Mouse (Mus musculus): ENCODE data around the gene Gm20696. TPM values are rescaled to one million over a fixed set of nuclear protein-coding genes. Genes with fewer than 3 reads are reported as not detected.

Gene Gm20696
- polyA plus RNA-seq, 1 experiment from 2014 or later, result 2.7 TPM

DNA sequence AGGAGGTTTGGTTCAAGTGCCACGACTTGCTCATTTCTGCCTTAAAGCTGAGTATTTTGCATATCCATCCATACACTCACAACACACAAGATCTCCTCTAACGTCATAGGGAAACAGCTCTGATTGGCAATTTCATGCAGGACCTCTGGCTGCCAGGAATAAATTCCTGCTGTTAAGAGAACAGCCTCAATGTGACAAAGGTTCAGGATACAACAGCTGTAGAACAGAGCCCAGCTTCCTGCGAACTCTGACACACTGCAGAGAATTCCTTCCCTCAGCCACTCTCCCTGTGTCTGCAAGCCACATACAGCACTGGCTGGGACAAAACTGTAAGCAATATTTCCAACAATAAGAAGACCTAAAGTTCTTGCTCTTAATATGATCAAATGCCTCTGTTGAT, 351.9 kb downstream of the Gm20696 start:
- Histone ChIP-seq H3K4me3 (no peak overlapping the region), H3K27me3 (no peaks in the 10 kb centered on the region), H3K9me3 (no peaks in the 10 kb centered on the region), H3K36me3 (no peaks in the 10 kb centered on the region), H3K4me2 (no peak overlapping the region), H3K27ac (replicated peaks) (no peak overlapping the region), H3K4me1 (replicated peaks) (peaks cover 16% of the 10 kb centered on the region), H3K9ac (no peak overlapping the region)
- 58% methylated on average over 3 of the region's 3 CpGs for WGBS
- ATAC-seq (ENCODE audit: low read depth), result no peak

DNA sequence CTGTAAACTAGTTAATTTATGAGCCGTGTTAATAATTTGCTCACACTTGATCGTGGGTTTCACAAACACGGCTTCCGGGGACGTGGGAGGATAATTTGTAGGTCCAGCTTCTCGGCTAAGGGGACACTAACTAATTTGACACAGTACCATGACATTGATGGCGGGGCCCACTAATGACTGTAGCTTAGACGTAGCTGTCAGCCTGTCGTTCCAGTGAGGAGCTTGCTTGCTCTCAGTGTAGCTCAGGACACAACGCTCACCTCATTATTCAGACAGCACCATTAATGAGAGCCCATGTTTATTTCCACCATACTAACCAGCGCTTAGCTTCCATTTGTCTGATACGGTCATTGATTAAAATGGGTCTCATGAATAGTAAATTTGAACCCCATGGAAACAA, 356.1 kb downstream of the Gm20696 start:
- Histone ChIP-seq H3K4me1 (replicated peaks) (peaks cover 11% of the 10 kb centered on the region), H3K27ac (replicated peaks) (no peak overlapping the region), H3K36me3 (no peaks in the 10 kb centered on the region), H3K9ac (no peak overlapping the region), H3K9me3 (no peaks in the 10 kb centered on the region), H3K4me3 (no peak overlapping the region), H3K4me2 (no peak overlapping the region), H3K27me3 (no peaks in the 10 kb centered on the region)
- ATAC-seq (ENCODE audit: low read depth), result no peak
- 30% methylated on average over 12 of the region's 12 CpGs for WGBS

DNA sequence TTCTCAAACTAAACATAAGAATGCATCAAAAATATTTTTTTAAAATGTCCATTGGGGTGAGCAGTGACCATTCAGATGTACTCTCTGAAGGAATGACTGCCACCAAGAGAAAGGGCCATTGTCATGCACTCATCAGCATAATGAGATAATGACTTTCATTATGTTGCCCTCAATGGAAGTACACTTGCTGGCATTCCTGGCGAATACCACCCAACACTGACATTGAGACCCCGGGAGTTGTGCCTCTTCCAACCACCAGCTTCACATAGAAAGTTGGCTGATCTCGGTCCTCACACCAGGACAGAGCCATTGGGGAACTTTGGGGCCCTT, 356.5 kb downstream of the Gm20696 start:
- Histone ChIP-seq H3K4me2 (no peak overlapping the region), H3K36me3 (no peaks in the 10 kb centered on the region), H3K27ac (replicated peaks) (no peak overlapping the region), H3K27me3 (no peaks in the 10 kb centered on the region), H3K9me3 (no peaks in the 10 kb centered on the region), H3K4me3 (no peak overlapping the region), H3K4me1 (replicated peaks) (peaks cover 11% of the 10 kb centered on the region), H3K9ac (no peak overlapping the region)
- no peak for ATAC-seq (ENCODE audit: low read depth)
- WGBS, result 21% methylated on average over 3 of the region's 3 CpGs

DNA sequence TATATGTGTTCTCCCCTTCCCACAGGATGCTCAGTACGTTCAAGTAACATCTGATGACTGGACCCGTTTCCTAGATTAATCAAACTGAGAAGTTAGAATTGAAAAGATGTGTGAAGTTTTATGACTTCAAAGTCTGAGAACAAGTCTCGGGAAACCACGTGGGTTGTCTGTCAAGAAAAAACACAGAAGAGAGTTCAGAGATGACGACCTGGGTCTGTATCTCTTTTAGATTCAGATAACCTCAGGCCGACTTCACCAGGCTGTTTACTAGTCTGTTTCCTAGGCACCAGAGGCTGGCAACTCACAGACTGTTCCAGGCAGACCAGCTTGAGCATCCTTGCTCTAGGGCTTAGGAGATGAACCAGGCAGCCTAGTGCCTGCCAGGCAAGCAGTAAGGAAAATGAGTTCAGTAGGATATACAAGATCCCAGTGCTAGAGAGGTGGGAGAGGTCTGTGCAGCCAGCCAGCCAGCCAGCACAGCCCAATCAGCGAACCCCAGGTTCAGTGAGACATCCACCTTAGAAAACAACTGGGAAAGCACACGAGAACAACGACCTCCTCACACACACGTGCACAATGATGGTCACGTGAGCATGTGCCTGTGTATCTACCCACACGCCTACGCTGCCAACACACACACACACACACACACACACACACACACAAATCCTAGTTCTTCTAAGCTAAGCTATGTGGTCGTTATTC, 357.0 kb downstream of the Gm20696 start:
- 76% methylated on average over 14 of the region's 14 CpGs for WGBS
- H3K27ac ChIP-seq (replicated peaks), result no peak overlapping the region
- no peak overlapping the region for H3K9ac ChIP-seq
- H3K27me3 ChIP-seq, result no peaks in the 10 kb centered on the region
- no peak overlapping the region for H3K4me2 ChIP-seq
- no peaks in the 10 kb centered on the region for H3K36me3 ChIP-seq
- H3K4me3 ChIP-seq, result no peak overlapping the region
- peaks cover 11% of the 10 kb centered on the region for H3K4me1 ChIP-seq (replicated peaks)
- no peaks in the 10 kb centered on the region for H3K9me3 ChIP-seq
- no peak for ATAC-seq (ENCODE audit: low read depth)

- Histone ChIP-seq H3K4me3 (no peak overlapping the region), H3K4me2 (no peak overlapping the region), H3K27me3 (no peaks in the 10 kb centered on the region), H3K9ac (no peak overlapping the region), H3K9me3 (no peaks in the 10 kb centered on the region), H3K27ac (replicated peaks) (no peak overlapping the region), H3K36me3 (no peaks in the 10 kb centered on the region), H3K4me1 (replicated peaks) (peaks cover 8% of the 10 kb centered on the region)
- 96% methylated on average over 3 of the region's 3 CpGs for WGBS
- no peak for ATAC-seq (ENCODE audit: low read depth)
Observed at GRCm38 (mm10) chr6:99305751-99306150, 360.8 kb downstream of the Gm20696 start.

DNA sequence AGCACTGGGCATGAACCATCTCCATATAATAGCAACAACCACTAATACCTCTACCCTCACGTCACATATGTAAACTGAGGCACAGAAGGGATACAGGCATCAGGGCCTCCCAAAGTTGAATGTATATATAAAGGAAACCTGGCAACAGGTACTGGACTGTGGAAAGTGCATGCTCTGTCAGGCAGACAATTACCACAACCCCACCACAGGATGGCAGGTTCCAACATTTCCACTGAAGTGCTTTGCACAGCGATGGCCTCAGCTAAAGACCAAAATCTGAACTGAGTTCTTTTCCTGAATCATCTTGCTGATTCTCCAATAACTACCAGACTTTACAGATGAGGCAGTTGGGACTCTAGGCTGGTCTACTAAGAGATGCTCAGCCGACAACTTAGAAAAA, 361.4 kb downstream of the Gm20696 start:
- Histone ChIP-seq H3K27ac (replicated peaks) (no peak overlapping the region), H3K4me1 (replicated peaks) (peaks cover 3% of the 10 kb centered on the region; the same call in 1 of the 2 replicates), H3K36me3 (no peaks in the 10 kb centered on the region), H3K9ac (no peak overlapping the region), H3K4me2 (no peak overlapping the region), H3K27me3 (no peaks in the 10 kb centered on the region), H3K4me3 (no peak overlapping the region), H3K9me3 (no peaks in the 10 kb centered on the region)
- 97% methylated on average over 3 of the region's 3 CpGs for WGBS
- ATAC-seq (ENCODE audit: low read depth), result no peak

DNA sequence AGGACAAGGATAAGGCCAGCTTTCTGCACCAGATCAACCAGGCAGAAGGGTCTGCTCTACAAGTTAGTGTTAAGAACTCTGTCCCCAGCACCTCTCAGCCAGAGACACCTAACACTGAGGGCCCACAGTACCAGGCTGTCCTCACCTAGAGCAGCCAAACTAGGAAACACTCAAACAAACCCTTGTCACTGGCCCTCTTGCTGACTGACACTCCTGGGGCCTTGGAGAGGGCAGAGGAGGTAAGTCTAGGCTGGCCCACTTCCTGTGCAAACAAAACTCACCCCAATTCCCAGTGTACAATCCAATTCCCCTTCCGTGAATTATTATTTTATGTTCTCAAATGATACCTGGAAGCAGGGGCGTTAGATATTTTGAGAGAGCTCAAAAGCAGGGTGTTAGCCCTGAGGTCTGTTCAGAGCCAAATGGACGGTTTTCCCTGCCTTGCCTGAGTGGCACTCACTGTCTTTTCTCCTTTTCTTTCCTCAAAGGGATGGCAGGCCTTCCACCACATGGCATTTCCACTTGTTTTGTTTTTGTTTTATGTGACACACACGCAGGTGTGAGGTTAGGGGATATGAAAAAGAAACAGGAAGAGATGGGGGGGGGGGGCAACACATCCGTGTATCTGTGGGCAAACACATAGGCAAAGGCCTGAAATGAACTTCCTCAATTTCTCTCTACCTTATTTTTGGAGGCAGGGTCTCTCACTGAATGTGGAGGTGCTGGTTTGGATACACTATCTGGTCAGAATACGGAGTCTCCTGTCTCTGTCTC, 363.7 kb downstream of the Gm20696 start:
- ATAC-seq (ENCODE audit: low read depth), result no peak
- Histone ChIP-seq H3K4me1 (replicated peaks) (no peaks in the 10 kb centered on the region), H3K4me2 (no peak overlapping the region), H3K9ac (no peak overlapping the region), H3K27me3 (no peaks in the 10 kb centered on the region), H3K36me3 (no peaks in the 10 kb centered on the region), H3K9me3 (no peaks in the 10 kb centered on the region), H3K4me3 (no peak overlapping the region), H3K27ac (replicated peaks) (no peak overlapping the region)
- WGBS, result 92% methylated on average over 6 of the region's 6 CpGs

DNA sequence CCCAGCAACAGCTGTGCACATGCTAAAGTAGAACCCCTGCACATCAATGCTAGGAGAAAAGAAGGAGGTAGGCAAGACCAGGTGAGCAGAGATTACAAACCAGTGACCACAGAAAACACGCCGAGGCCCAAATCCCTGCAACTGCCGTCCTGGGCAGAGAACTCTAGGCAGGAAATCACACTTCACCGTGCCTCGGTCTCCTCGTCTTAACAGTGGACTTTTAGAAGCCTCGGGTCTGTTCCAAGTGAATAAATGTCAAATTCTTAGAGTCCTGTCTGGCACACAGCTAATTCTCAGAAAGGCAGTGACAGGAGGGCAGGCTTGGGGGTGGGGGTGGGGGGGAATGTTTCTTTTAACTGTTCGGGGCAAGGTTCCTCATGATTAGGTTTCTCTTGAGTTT, 364.7 kb downstream of the Gm20696 start:
- H3K36me3 ChIP-seq, result no peaks in the 10 kb centered on the region
- no peak overlapping the region for H3K4me2 ChIP-seq
- no peak for ATAC-seq (ENCODE audit: low read depth)
- no peaks in the 10 kb centered on the region for H3K27me3 ChIP-seq
- H3K4me3 ChIP-seq, result no peak overlapping the region
- H3K4me1 ChIP-seq (replicated peaks), result no peaks in the 10 kb centered on the region
- no peak overlapping the region for H3K9ac ChIP-seq
- no peak overlapping the region for H3K27ac ChIP-seq (replicated peaks)
- 88% methylated on average over 8 of the region's 8 CpGs for WGBS
- no peaks in the 10 kb centered on the region for H3K9me3 ChIP-seq

DNA sequence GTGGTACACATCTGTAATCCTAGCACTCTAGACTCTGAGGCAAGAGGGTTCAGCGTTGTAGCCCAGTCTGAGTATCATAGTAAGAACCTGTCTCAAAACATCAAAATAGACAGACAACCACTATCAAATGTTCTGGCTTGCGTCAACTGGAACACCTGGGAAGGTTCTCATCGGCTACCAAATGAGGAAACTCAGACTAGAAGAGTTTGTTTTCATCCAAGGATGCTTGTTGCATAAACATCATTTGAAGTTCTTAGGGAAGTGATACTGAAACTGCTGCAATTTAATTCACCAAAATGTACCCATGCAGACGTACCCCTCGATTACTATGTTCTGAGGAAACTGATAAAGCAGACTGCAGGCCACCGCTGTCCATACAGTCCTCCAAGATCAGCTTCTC, 366.4 kb downstream of the Gm20696 start:
- H3K27ac ChIP-seq (replicated peaks), result no peak overlapping the region
- 93% methylated on average over 6 of the region's 6 CpGs for WGBS
- H3K9me3 ChIP-seq, result no peaks in the 10 kb centered on the region
- no peaks in the 10 kb centered on the region for H3K27me3 ChIP-seq
- no peak overlapping the region for H3K4me3 ChIP-seq
- no peaks in the 10 kb centered on the region for H3K36me3 ChIP-seq
- ATAC-seq (ENCODE audit: low read depth), result no peak
- H3K4me1 ChIP-seq (replicated peaks), result no peaks in the 10 kb centered on the region
- H3K9ac ChIP-seq, result no peak overlapping the region
- no peak overlapping the region for H3K4me2 ChIP-seq

GRCm38 (mm10) chr6:99299196-99299595, 367.4 kb downstream of the Gm20696 start:
- Histone ChIP-seq H3K9me3 (no peaks in the 10 kb centered on the region), H3K4me1 (replicated peaks) (no peaks in the 10 kb centered on the region), H3K27me3 (no peaks in the 10 kb centered on the region), H3K4me3 (no peak overlapping the region), H3K9ac (no peak overlapping the region), H3K27ac (replicated peaks) (no peak overlapping the region), H3K4me2 (no peak overlapping the region), H3K36me3 (no peaks in the 10 kb centered on the region)
- ATAC-seq (ENCODE audit: low read depth), result no peak
- 74% methylated on average over 14 of the region's 14 CpGs for WGBS

- no peaks in the 10 kb centered on the region for H3K4me1 ChIP-seq (replicated peaks)
- 87% methylated on average over 5 of the region's 5 CpGs for WGBS
- H3K4me3 ChIP-seq, result no peak overlapping the region
- H3K4me2 ChIP-seq, result no peak overlapping the region
- H3K9ac ChIP-seq, result no peak overlapping the region
- H3K9me3 ChIP-seq, result no peaks in the 10 kb centered on the region
- ATAC-seq (ENCODE audit: low read depth), result no peak
- no peak overlapping the region for H3K27ac ChIP-seq (replicated peaks)
- no peaks in the 10 kb centered on the region for H3K27me3 ChIP-seq
- no peaks in the 10 kb centered on the region for H3K36me3 ChIP-seq
Observed at GRCm38 (mm10) chr6:99297535-99297934, 369.1 kb downstream of the Gm20696 start.

DNA sequence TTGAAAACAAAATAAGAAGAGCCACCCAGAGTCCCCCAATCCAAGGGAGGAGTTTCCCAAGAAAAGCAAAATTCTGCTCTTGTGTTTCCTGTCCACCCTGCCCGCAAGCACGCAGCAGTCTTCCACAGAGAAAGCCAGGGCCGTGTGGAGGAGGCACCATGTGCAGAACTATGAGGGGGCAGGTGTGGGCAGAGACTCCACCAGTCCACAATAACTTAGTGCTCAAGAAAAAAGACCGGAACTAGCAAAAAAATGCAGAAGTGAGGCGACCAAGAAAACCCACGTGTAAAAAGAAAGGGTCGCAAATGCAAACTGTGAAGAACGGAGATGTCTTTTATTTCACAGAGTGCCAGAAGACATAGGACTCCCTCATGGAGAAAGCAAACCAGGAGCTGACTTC, 371.1 kb downstream of the Gm20696 start:
- H3K27me3 ChIP-seq, result no peaks in the 10 kb centered on the region
- 78% methylated on average over 8 of the region's 8 CpGs for WGBS
- H3K27ac ChIP-seq (replicated peaks), result no peak overlapping the region
- no peak for ATAC-seq (ENCODE audit: low read depth)
- H3K4me3 ChIP-seq, result no peak overlapping the region
- no peaks in the 10 kb centered on the region for H3K4me1 ChIP-seq (replicated peaks)
- H3K9me3 ChIP-seq, result no peaks in the 10 kb centered on the region
- H3K36me3 ChIP-seq, result no peaks in the 10 kb centered on the region
- no peak overlapping the region for H3K9ac ChIP-seq
- no peak overlapping the region for H3K4me2 ChIP-seq

- no peaks in the 10 kb centered on the region for H3K9me3 ChIP-seq
- no peak for ATAC-seq (ENCODE audit: low read depth)
- WGBS, result 55% methylated on average over 4 of the region's 4 CpGs
- H3K4me3 ChIP-seq, result no peak overlapping the region
- no peaks in the 10 kb centered on the region for H3K27me3 ChIP-seq
- H3K27ac ChIP-seq (replicated peaks), result no peak overlapping the region
- H3K4me1 ChIP-seq (replicated peaks), result 0 out of 2 replicates have a peak, but pooled peaks cover 4% of the 10 kb centered on the region
- no peak overlapping the region for H3K9ac ChIP-seq
- no peak overlapping the region for H3K4me2 ChIP-seq
- no peaks in the 10 kb centered on the region for H3K36me3 ChIP-seq
Observed at GRCm38 (mm10) chr6:99289220-99289619, 377.4 kb downstream of the Gm20696 start.
